Mouse (Mus musculus) macrophage (primary cell): ENCODE data around the gene Rnaseh2c. TPM values are rescaled to one million over a fixed set of nuclear protein-coding genes. Genes with fewer than 3 reads are reported as not detected.

Experiments used
- H3K27ac ChIP-seq: fragments of 350-480 bp; formaldehyde crosslinking; 2 replicates; pipeline ENCODE4 v1.9.0; 2021
- H3K36me3 ChIP-seq: fragments of 350-480 bp; formaldehyde crosslinking; 2 replicates; pipeline ENCODE4 v1.9.0; 2021; ENCODE audit errors: inconsistent target
- H3K4me3 ChIP-seq: fragments of 350-480 bp; formaldehyde crosslinking; 2 replicates; pipeline ENCODE4 v1.9.0; 2021; ENCODE audit errors: inconsistent target
- H3K79me2 ChIP-seq: fragments of 350-480 bp; formaldehyde crosslinking; 2 replicates; pipeline ENCODE4 v1.9.0; 2021; ENCODE audit errors: inconsistent target
- WGBS: methylation state at CpG from one replicate; pipeline ENCODE4 v1.1.7; 2026; ENCODE audit warnings: inconsistent platforms; ENCODE audit not compliant: missing documents; 5-methylcytosine and 5-hydroxymethylcytosine counted together
- polyA plus RNA-seq: library from polyadenylated mRNA; stranded (reverse); fragments of 250-400 nt; gene quantifications from 3 replicates; pipeline ENCODE4 v1.2.4, GENCODE M21; 2018; ENCODE audit warnings: inconsistent platforms

The Rnaseh2c gene
- polyA plus RNA-seq, 1 experiment from 2014 or later, result 11.6 TPM

- Histone ChIP-seq H3K4me3 (no peak overlapping the region), H3K36me3 (no peaks in the 10 kb centered on the region), H3K27ac (no peak overlapping the region), H3K79me2 (no peaks in the 10 kb centered on the region)
- WGBS, result 87% methylated on average over 9 of the region's 9 CpGs
Measured at GRCm38 (mm10) chr19:5632120-5632519, 30.4 kb downstream of the Rnaseh2c start.

GRCm38 (mm10) chr19:5636036-5636570, 34.4 kb downstream of the Rnaseh2c start:
- peak overlapping the region; percentile 90 for H3K27ac ChIP-seq
- H3K36me3 ChIP-seq, result peaks cover 26% of the 10 kb centered on the region
- 54% methylated on average over 7 of the region's 7 CpGs for whole genome bisulfite sequencing
- peak overlapping the region; percentile 40; the same call in 1 of the 2 replicates for H3K4me3 ChIP-seq
- H3K79me2 ChIP-seq, result peaks cover 33% of the 10 kb centered on the region

- peak overlapping the region; percentile 40 for H3K4me3 ChIP-seq
- H3K36me3 ChIP-seq, result peaks cover 30% of the 10 kb centered on the region
- peaks cover 38% of the 10 kb centered on the region for H3K79me2 ChIP-seq
- 16% methylated on average over 12 of the region's 12 CpGs for WGBS
- peak overlapping the region; percentile 90 for H3K27ac ChIP-seq
Measured at GRCm38 (mm10) chr19:5636571-5637041, 34.9 kb downstream of the Rnaseh2c start.

GRCm38 (mm10) chr19:5637069-5638047, 35.7 kb downstream of the Rnaseh2c start, which contains the start of gene Rela:
Gene Rela, plus strand, starts transcription at chr19:5637483.
- under 1% methylated on average over 68 of the region's 109 CpGs for WGBS
- Histone ChIP-seq H3K4me3 (peak within 1 kb of the TSS; percentile 82), H3K79me2 (peaks cover 41% of the 10 kb centered on the region), H3K27ac (peak within 1 kb of the TSS; percentile 90), H3K36me3 (peaks cover 37% of the 10 kb centered on the region)

GRCm38 (mm10) chr19:5638416-5639005, 36.8 kb downstream of the Rnaseh2c start:
- H3K4me3 ChIP-seq, result peak overlapping the region; percentile 82
- 96% methylated on average over 18 of the region's 18 CpGs for WGBS
- H3K79me2 ChIP-seq, result peaks cover 52% of the 10 kb centered on the region
- H3K36me3 ChIP-seq, result peaks cover 47% of the 10 kb centered on the region
- peak overlapping the region; percentile 62 for H3K27ac ChIP-seq

- Histone ChIP-seq H3K27ac (no peak overlapping the region), H3K36me3 (peaks cover 64% of the 10 kb centered on the region), H3K4me3 (no peak overlapping the region), H3K79me2 (peaks cover 59% of the 10 kb centered on the region)
- 96% methylated on average over 6 of the region's 9 CpGs for WGBS
Measured at GRCm38 (mm10) chr19:5640339-5640738, 38.7 kb downstream of the Rnaseh2c start.

GRCm38 (mm10) chr19:5641021-5641420, 39.3 kb downstream of the Rnaseh2c start:
- Histone ChIP-seq H3K27ac (no peak overlapping the region), H3K79me2 (peaks cover 61% of the 10 kb centered on the region), H3K36me3 (peaks cover 71% of the 10 kb centered on the region), H3K4me3 (no peak overlapping the region)
- WGBS, result 96% methylated on average over 17 of the region's 17 CpGs

GRCm38 (mm10) chr19:5641641-5642040, 40.0 kb downstream of the Rnaseh2c start:
- WGBS, result 95% methylated on average over 8 of the region's 8 CpGs
- Histone ChIP-seq H3K36me3 (peaks cover 77% of the 10 kb centered on the region), H3K4me3 (no peak overlapping the region), H3K27ac (no peak overlapping the region), H3K79me2 (peaks cover 61% of the 10 kb centered on the region)

GRCm38 (mm10) chr19:5645280-5645679, 43.6 kb downstream of the Rnaseh2c start:
- H3K36me3 ChIP-seq, result peaks cover 70% of the 10 kb centered on the region
- peaks cover 35% of the 10 kb centered on the region; the same call in 1 of the 2 replicates for H3K79me2 ChIP-seq
- no peak overlapping the region for H3K4me3 ChIP-seq
- no peak overlapping the region for H3K27ac ChIP-seq
- 96% methylated on average over 9 of the region's 9 CpGs for WGBS

GRCm38 (mm10) chr19:5646731-5647330, 45.2 kb downstream of the Rnaseh2c start:
- no peak overlapping the region for H3K4me3 ChIP-seq
- peaks cover 20% of the 10 kb centered on the region; the same call in 1 of the 2 replicates for H3K79me2 ChIP-seq
- peaks cover 66% of the 10 kb centered on the region for H3K36me3 ChIP-seq
- WGBS, result 98% methylated on average over 8 of the region's 8 CpGs
- H3K27ac ChIP-seq, result no peak overlapping the region

- no peak overlapping the region for H3K27ac ChIP-seq
- H3K36me3 ChIP-seq, result peaks cover 66% of the 10 kb centered on the region
- no peak overlapping the region for H3K4me3 ChIP-seq
- WGBS, result 94% methylated on average over 6 of the region's 6 CpGs
- H3K79me2 ChIP-seq, result peaks cover 15% of the 10 kb centered on the region; the same call in 1 of the 2 replicates
Measured at GRCm38 (mm10) chr19:5647791-5648190, 46.1 kb downstream of the Rnaseh2c start.

GRCm38 (mm10) chr19:5648401-5649297, 47.0 kb downstream of the Rnaseh2c start:
- peaks cover 9% of the 10 kb centered on the region; the same call in 1 of the 2 replicates for H3K79me2 ChIP-seq
- peaks cover 70% of the 10 kb centered on the region for H3K36me3 ChIP-seq
- H3K4me3 ChIP-seq, result peak overlapping the region; percentile 19; the same call in 1 of the 2 replicates
- WGBS, result 11% methylated on average over 26 of the region's 26 CpGs
- H3K27ac ChIP-seq, result peak overlapping the region; percentile 76

GRCm38 (mm10) chr19:5649298-5649741, 47.6 kb downstream of the Rnaseh2c start:
- 30% methylated on average over 6 of the region's 6 CpGs for WGBS
- Histone ChIP-seq H3K4me3 (peak overlapping the region; percentile 19; the same call in 1 of the 2 replicates), H3K36me3 (peaks cover 63% of the 10 kb centered on the region), H3K79me2 (peaks cover 9% of the 10 kb centered on the region; the same call in 1 of the 2 replicates), H3K27ac (peak overlapping the region; percentile 76)
